Mouse (Mus musculus): ENCODE data around the gene Rpusd4.

- no peak for TF ChIP-seq CTCF (IDR thresholded peaks at IDR 0.05)
- TF ChIP-seq EP300 (IDR thresholded peaks at IDR 0.05), result no peak
Observed at GRCm38 (mm10) chr9:35238371-35238770, 29.3 kb upstream of the Rpusd4 start.

Measured in lung, postnatal 0 days (tissue).